Mouse (Mus musculus): ENCODE results near the gene Ints6. TPM values are rescaled to one million over a fixed set of nuclear protein-coding genes. Genes with fewer than 3 reads are reported as not detected.

The Ints6 gene
- total RNA-seq, 2 experiments from 2014 or later = 24.0 to 27.2 TPM

DNA sequence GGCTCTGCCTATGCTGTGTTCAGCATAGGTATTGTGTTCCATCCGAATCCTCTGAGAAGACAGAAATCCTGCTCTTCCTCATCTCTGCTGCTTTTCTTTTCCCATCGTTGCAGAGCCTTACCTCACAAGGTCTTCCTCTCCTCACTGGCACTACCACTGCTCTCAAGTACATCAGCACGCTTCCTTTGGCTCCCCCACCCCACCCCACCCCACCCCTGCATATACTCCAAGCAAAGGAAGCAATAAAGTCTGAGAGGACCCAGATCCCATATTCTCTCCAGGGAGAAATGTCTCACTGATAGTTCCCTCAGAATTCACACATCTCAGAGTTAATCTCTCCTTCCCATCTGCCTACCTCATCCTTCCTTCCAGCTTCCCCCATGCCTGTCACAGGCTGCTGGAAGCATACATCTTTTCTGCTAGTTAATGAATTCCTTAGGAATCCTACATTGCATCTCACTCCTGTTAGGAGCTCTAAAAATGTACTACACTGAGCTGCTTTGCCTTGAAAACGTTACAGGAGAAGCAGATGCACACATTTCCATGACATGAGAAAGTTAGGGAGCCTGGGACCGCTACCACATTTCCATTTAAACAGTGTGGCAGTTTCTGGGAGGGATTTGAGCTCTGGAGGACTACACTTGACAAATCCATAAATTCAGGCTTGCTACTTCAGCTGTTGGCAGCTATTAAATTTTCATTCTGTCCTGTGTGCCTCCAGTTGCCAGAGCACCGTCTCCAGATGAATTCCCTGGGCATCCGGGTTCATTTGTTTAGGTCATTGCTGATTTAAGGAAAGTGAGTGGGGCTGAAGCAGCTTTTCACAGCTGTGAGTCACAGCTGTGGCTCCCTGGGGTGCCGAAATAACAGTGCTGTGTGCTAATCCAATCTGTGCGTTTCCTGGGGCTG, 123.3 kb downstream of the Ints6 start:
- DNase-seq (ENCODE audit: low spot score in 2 of 2) = peak in 1 of 2 experiments; percentile 13

DNA sequence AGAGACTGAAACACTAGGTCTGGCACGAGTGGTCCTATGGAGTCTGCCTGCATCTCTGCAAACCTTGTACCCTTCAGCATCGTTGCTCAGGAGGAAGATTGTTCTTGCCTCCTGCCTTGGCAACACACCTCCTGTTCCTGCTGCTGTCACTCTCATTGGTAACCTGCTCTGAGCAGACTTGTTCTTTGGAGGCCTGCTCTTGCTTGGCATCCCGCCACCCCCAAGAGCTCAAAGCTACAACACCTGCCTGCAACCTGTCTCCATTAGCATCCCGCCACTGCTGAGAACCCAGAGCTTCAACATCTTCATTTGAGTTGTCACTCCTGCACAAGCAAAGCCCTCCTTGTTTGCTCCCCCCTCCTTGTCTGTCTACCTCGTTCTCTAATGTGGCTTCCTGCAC, 133.0 kb downstream of the Ints6 start:
- no peak for DNase-seq (ENCODE audit: low spot score in 2 of 2)

Other genes with a start within 250 kb of the Ints6 start
- gene Fam124a, start 205.4 kb downstream of the Ints6 start, total RNA-seq (2021) = 1 to 10 TPM; 4.1 to 4.3 TPM
- gene Gm4131, start 194.2 kb downstream of the Ints6 start, total RNA-seq (2021) = not detected
- gene Serpine3, start 97.5 kb downstream of the Ints6 start, total RNA-seq (2021) = not detected
- gene Wdfy2, start 76.5 kb upstream of the Ints6 start, total RNA-seq (2021) = 10 to 100 TPM; 12.4 to 14.0 TPM
- not detected for gene Defb48, start 223.3 kb upstream of the Ints6 start, total RNA-seq (2021)
- not detected for gene Defb47, start 236.9 kb upstream of the Ints6 start, total RNA-seq (2021)